Mouse (Mus musculus) frontal cortex, postnatal 25 days (tissue): ENCODE data around the gene Rbpms2.

Source experiments
- DNase-seq, 2 experiments: peaks; one replicate each; pipeline ENCODE4 v3.0.0; 2022; ENCODE audit warnings: low spot score in 2 of 2

Rbpms2 gene

DNA sequence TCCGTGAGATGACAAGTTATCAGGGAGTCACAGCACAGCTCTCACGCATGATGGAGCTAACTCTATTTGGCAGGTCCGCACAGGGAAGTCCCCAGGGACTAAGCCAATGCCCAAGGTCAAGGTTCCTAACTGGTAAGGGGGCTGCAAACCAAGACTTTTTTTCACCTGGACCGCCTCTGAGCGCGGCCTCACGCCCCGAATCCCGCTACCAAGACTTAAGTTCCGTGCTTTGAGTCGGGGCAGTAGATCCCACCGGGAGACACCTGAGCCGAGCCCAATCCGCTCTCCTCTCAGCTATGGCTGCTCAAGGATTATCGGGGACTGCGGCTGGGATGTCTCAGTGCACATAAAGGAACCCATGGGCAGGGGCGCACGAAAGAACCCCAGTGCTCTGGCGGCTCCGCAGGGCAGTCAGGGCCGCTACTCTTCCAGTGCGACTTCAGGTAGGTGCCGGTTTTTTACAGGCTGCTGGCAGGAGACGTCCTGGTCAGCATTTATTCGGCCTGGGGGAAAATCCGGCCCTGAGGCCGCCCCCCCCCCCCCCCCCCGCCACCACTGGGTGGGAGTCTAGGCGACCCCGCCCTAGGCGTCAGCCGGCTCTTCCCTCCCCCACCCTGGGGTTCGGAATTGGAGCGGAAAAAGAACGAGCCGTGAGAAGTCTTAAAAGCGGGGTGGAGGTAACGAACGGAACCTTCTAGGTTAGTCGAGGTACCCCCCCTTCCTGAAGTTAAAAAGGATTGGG, at the start of gene Rbpms2:
Gene Rbpms2, plus strand, starts transcription at position 624 of the 742 bp plus-strand sequence.
- no peak for DNase-seq

GRCm38 (mm10) chr9:65579781-65580371, 49.6 kb upstream of the Rbpms2 start, which contains the start of gene Plekho2:
TSS of gene Plekho2 (minus strand) at chr9:65580040.
- DNase-seq = peak; percentile 47 to 66

DNA sequence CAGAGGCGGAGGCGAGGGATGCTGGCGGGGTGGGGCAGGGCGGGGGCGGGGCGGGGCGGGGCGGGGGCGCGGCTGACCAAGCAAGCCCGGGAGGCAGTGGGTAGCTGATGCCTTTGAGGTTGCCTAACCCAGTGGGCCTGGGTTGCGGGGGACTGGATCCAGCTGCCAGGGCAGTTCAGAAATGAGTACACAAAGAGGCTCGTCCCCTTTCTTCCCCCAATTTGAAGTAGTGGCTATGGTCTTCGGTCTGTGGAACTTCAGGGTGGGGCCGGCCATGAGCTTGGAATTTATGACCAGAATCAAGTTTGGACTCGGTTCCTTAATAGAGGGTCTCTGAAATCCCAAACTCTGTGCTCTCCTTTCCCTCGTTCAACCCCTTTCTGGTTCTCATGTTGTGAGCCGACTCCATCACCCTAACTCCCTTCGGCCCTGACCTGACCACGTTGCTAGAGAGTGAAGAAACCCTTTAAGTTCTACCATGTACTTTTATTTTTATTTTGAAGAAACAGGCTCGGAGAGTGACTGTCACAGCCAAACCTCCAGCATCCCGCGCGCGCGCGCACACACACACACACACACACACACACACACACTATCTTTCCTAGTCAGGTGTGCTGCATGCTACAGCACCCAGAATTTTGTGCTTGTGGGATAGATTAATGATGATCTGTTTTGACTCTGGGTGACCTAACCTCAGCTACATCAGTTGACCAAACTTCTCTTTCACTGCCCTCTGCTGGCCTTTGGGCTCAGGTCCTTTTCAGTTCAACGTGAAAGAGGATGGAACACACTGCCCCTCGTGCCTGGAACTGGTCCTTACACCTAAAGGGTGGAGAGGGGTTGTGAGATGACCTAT, 48.8 kb upstream of the Rbpms2 start:
- peak; percentile 45 to 71 for DNase-seq

- DNase-seq = no peak
Observed at GRCm38 (mm10) chr9:65583045-65583444, 46.4 kb upstream of the Rbpms2 start.

DNA sequence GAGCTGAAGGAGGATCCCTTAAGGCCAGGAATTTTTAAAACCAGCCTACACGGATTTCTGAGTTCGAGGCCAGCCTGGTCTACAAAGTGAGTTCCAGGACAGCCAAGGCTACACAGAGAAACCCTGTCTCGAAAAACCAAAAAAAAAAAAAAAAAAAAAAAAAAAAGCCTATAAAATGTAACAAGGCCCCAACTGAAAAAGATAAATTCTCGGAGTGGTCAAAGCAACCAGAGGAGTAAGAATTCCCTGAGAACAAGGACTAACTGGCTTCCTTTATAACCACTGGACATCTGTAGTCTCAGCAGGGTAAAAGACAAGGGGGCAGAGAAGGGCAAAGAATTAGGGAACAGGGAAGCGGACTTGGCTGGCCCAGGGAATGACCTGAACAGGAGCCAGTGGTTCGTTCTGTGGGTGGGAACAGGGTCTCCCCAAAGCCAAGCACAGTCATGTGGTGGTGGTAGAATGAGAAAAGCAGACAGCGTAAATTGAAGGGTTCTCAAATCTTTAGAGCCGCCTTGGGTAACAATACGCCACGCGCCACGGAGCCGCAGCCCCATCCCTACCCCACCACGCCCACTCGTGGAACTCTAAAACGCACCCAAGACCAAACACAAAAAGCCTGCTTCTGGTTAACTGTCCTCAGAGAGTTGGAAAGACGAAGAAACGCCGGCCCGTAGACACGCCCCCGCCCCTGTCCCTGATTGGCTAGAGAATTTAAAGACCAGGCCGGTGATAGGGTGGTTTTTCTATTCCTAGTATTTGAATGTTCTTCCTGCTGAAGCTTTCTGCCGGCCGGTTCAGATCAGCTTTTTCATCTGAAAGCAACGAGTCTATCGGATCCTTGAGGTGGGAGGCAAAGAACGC, 42.8 kb upstream of the Rbpms2 start, which contains the start of gene Pif1:
Gene Pif1, plus strand, starts transcription at position 755 of the 864 bp plus-strand sequence.
- peak; percentile 52 to 54 for DNase-seq

DNA sequence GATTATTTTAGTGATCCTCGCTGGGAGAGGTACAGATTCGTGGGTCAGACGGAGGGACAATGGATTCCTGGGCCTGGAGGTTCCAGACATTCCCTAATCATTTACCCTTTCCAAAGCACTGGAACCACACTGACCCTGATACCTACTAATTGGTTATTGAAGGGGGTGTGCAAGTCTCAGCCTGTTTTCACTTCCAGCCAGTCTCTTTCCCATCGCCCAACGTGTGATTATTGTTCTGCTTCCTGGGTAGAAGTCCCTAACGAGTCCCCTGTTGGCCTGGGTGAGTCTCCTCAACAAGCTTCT, 42.2 kb upstream of the Rbpms2 start:
- no peak for DNase-seq

DNA sequence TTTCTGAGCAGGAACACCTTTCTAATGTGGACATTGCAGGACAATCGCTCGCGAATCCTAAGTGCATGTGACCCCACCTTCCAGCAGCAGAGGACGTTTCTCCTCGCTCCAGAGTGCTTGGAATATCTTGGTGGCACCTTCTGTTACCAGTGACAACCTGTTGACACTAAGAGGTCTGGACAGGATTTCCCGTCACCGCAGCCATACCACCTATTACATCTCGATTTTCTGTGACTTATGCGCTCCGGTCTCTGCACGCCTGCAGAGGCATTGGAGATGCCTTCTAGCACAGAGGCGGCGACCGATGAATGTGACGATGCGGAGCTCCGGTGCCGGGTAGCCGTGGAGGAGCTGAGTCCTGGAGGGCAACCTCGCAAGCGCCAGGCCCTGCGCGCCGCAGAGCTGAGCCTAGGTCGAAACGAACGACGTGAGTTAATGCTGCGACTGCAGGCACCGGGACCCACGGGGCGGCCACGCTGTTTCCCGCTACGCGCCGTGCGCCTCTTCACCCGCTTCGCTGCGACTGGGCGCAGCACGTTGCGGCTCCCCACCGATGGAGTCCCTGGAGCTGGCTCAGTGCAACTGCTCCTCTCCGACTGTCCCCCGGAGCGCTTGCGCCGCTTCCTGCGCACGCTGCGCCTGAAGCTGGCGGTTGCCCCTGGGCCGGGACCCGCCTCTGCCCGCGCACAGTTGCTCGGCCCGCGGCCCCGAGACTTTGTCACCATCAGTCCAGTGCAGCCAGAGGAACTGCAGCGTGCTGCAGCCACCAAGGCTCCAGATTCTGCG, 41.7 kb upstream of the Rbpms2 start:
- no peak for DNase-seq

DNA sequence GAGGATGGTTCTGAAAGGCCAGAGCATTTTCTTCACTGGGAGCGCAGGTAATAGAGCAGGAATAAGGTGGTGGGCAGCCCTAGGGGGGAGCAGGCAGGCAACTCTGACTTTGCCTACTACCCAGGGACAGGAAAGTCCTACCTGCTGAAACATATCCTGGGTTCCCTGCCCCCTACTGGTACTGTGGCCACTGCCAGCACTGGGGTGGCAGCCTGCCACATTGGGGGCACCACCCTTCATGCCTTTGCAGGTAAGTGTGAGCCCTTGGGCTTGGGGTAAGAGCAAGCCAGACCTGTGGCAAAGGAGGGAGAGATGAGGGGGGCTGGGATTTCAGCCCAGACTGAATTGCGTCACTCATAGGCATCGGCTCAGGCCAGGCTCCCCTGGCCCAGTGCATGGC, 40.4 kb upstream of the Rbpms2 start:
- no peak for DNase-seq

GRCm38 (mm10) chr9:65592721-65593120, 36.7 kb upstream of the Rbpms2 start:
- no peak for DNase-seq

DNA sequence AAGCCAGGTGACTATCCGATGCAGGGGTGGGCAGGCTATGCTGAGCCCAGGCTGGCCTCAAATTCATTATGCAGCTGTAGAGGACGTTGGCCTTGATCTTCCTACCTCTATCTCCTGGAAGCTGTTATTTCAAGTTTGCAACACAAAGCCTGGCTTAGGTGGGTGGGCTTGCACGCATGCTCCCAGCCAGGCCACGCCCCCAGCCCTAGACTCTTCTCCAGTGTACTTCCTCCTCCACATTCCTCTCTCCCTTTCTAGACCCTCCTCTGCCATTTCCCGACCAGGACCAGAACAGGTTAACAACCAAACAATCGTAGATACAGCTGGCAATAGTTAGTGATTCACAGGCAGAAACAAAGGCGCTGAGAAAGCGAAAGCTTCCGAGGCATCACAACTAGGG, 35.9 kb upstream of the Rbpms2 start:
- DNase-seq = no peak

DNA sequence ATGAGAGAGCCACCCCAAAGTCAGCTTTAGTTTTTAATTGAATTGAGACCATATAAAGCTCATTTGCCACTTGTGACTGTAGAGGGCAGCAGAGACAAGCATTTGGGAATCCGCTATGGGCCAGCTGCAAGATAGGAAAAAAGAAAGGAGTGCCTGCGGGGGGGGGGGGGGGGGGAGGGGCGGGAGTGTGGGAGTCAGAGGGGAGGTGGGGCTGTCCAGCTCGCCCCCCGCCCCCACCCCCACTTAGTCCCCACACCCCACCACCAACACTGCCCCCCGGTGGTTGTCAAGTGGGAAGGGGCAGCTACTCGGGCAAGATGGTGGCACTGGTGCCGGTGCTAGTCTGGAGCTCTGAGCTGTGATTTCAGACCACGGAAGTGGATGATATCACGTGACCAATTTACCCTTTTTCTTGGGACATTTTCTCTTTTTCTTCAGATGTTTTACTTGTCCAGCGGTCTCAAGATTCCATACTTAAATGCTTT, 30.6 kb upstream of the Rbpms2 start:
- no peak for DNase-seq

DNA sequence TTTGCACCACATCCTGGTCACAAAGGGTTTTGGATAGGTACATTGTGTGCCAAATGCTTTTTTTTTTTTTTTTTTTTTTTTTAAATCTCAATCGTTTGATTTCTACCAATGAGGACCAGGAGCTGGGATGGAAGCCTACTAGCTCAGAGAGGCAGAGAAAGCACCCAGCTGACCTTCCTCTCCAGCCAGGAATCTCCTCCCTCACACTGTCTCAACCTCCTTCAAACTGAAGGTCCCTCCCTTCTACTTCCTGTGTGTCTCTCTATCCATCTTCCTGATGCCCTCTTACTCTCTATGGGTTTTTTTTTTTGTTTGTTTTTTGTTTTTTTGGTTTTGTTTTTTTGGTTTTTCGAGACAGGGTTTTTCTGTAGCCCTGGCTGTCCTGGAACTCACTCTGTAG, 28.5 kb upstream of the Rbpms2 start:
- DNase-seq = no peak

- DNase-seq = no peak
Observed at GRCm38 (mm10) chr9:65603401-65604102, 25.9 kb upstream of the Rbpms2 start.

DNA sequence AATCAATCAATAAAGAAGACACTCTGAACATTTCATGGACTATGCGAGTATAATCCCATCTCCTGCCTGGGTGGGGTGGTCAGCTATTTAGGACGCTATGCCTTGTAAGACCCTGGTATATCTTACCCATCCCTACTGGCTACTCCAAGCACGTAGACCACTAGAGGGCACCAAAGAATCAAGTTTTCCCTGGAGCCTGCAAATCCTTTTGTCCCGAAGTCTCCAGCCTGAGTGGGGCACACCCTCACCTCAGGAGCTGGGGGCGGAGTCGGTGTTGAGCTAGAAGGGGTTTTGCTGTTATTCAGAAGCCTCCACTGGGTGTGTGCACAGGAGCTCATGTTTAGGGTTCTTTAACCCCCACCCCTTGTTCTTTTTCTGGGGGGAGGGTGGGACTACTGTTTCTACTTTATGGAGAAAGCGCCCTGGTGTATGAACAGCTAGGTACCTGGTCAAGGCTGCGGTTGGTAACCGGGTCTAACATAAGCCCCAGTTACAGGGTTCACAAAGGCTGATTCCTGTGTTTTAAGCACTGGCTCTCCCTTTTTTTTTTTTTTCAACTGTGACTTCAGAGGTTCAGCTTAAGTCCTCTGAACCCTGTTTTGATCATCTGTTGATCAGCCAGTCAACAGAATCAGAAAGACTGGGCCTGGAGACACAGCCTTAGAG, 23.8 kb upstream of the Rbpms2 start:
- DNase-seq = peak; percentile 20 to 38

- no peak for DNase-seq
Observed at GRCm38 (mm10) chr9:65606321-65607109, 22.9 kb upstream of the Rbpms2 start.

DNA sequence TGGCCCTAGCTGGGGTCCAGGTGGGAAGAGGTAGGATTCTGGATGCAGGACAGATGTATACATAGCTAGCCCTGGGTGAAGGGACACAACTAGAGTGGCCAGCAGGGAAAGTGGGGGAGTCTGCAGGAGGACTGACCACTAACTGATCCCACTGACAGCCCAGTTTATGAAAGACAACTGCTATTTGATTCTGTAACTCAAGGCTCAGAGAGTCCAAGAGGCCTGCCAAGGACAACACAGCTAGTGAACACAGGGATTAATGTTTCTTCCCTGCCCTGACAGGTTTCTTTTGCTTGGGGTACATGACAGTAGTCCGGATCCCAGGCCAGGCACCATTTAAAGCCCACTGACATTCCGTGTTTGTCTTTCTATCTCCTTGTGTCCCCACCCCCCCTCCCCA, 22.3 kb upstream of the Rbpms2 start:
- no peak for DNase-seq

DNA sequence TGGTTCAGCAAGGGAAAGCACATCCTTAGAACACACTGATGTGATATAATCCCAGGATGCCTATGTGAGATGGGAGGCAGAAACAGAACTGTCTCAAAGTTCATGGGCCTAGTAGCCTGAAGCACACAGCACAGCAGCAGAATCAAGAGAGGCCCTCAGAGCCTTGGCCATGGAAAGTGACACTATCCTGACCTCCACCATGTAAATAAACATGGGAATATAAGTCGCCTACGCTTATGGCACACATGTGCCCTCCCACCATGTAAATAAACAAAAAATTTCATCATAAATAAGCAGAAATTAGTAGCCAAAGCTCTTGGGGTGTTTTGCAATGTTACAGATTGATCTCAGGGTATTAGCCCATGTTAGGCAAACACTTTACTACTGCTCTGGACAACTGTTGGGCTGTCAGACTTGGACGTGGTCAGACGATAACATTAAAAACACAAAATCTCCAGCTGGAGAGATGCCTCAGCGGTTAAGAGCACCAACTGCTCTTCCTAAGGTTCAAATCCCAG, 17.4 kb upstream of the Rbpms2 start:
- DNase-seq = no peak

DNA sequence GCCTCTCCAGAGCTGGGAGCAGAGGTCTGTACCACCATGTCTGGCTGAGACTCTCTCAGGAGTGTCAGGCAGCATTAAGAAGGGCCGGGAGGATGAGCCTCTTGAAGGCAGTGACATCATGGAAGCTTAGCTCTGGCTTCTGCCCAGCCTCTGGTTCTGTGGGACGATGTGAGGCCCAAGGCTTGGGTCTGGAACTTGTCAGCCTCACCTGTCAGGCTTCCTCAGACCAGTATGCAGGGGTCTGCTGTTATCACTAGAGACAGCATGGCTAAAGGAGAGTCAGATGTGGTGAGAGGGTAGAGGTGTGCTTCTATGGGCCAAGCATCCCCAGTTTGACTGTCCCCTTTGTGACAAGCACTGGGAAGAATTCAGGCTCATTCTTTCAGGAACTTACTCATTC, 16.4 kb upstream of the Rbpms2 start:
- no peak for DNase-seq
